Mouse (Mus musculus): ENCODE data around the gene Bco2. TPM values are rescaled to one million over a fixed set of nuclear protein-coding genes. Genes with fewer than 3 reads are reported as not detected.

Bco2 gene
- total and polyA plus RNA-seq, 2 experiments = 6.0 to 24.3 TPM

DNA sequence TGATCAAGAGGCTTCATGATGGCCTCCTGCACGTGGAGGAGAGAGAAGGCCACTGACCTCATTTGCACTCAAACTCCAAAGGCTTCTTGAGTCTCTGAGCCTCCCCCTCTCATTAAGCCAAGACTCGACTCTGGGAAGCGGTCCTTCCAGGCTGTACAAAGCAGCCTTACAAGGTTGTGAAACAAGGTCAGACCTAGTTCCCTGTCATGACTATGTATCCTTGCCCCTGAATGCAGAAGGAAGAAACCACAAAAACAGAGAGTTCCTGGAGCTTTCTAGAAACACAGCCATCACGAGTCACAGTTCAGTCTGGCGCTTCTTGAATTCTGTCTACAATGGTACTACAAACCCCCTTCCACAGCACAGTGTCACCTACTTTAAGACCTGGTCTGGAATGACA, 32.4 kb downstream of the Bco2 start:
- Histone ChIP-seq H3K79me2 (ENCODE audit: control insufficient read depth, insufficient read depth, low read length) (peaks cover 5% of the 10 kb centered on the region; the same call in 1 of the 2 replicates), H3K36me3 (ENCODE audit: control insufficient read depth, insufficient read depth, low read length) (peaks cover 18% of the 10 kb centered on the region), H3K27me3 (ENCODE audit: control insufficient read depth, insufficient read depth, low read length) (no peaks in the 10 kb centered on the region), H3K9ac (ENCODE audit: low read depth, low read length) (no peak overlapping the region), H3K4me3 (ENCODE audit: insufficient read depth, low read depth, low read length) (no peak overlapping the region), H3K27ac (replicated peaks; ENCODE audit: insufficient read depth, low read depth, low read length) (no peak overlapping the region), H3K4me1 (ENCODE audit: control insufficient read depth, insufficient read depth, low read length) (peaks cover 6% of the 10 kb centered on the region)
- WGBS = 82% methylated on average over 5 of the region's 5 CpGs
- no peak for DNase-seq (ENCODE audit: extremely low read depth, low read depth, low spot score)
- TF ChIP-seq CTCF (IDR thresholded peaks at IDR 0.05; ENCODE audit: low read depth, low read length) (no peak), POLR2A (IDR thresholded peaks at IDR 0.05; ENCODE audit: extremely low read depth, insufficient read depth, low read length) (no peak)

DNA sequence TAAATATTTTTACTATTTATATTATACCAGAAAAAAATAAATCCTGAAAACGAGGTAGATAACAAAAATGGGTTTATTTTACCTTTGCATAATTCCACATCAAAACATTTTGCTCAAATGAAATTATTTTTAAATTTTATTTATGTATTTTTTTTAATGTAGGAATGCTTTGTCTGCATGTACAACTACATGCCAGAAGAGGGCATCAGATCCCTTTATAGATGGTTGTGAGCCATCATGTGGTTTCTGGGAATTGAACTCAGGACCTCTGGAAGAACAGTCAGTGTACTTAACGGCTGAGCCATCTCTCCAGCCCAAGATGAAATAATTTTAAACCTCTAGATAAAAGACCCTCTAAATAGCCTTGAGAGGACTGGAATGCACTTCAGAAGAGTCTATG, 33.4 kb downstream of the Bco2 start:
- no peak for TF ChIP-seq CTCF (IDR thresholded peaks at IDR 0.05; ENCODE audit: low read depth, low read length)
- no peak for TF ChIP-seq POLR2A (IDR thresholded peaks at IDR 0.05; ENCODE audit: extremely low read depth, insufficient read depth, low read length)
- no peaks in the 10 kb centered on the region; the same call in 1 of the 2 replicates for H3K79me2 ChIP-seq (ENCODE audit: control insufficient read depth, insufficient read depth, low read length)
- no peak for DNase-seq (ENCODE audit: extremely low read depth, low read depth, low spot score)
- peaks cover 14% of the 10 kb centered on the region for H3K36me3 ChIP-seq (ENCODE audit: control insufficient read depth, insufficient read depth, low read length)
- no peaks in the 10 kb centered on the region for H3K4me1 ChIP-seq (ENCODE audit: control insufficient read depth, insufficient read depth, low read length)
- no peak overlapping the region for H3K27ac ChIP-seq (replicated peaks; ENCODE audit: insufficient read depth, low read depth, low read length)
- H3K9ac ChIP-seq (ENCODE audit: low read depth, low read length) = no peak overlapping the region
- WGBS = 35% methylated on average over 2 of the region's 2 CpGs
- H3K4me3 ChIP-seq (ENCODE audit: insufficient read depth, low read depth, low read length) = no peak overlapping the region
- no peaks in the 10 kb centered on the region for H3K27me3 ChIP-seq (ENCODE audit: control insufficient read depth, insufficient read depth, low read length)

DNA sequence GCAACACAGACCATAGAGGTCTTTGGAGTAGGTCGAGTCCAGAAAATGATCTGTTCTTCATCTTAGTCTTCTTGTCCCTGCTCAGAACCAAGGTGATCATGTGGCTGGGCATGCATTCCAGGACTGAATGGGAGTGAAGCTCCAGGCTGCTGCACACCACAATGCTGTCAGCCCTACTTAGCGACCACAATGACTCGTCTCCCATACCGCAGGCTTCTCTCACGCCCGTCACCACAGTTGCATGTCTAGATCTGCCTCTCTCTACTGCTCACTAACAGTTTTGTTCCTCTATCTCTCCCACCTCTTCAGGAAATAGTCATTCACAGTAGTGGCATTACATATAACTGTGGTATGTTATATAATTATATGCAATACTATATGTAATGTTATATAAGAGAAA, 34.2 kb downstream of the Bco2 start:
- H3K4me3 ChIP-seq (ENCODE audit: insufficient read depth, low read depth, low read length) = no peak overlapping the region
- H3K4me1 ChIP-seq (ENCODE audit: control insufficient read depth, insufficient read depth, low read length) = no peaks in the 10 kb centered on the region
- no peak for DNase-seq (ENCODE audit: extremely low read depth, low read depth, low spot score)
- H3K27me3 ChIP-seq (ENCODE audit: control insufficient read depth, insufficient read depth, low read length) = no peaks in the 10 kb centered on the region
- 88% methylated on average over 6 of the region's 6 CpGs for WGBS
- peaks cover 14% of the 10 kb centered on the region for H3K36me3 ChIP-seq (ENCODE audit: control insufficient read depth, insufficient read depth, low read length)
- no peak overlapping the region for H3K9ac ChIP-seq (ENCODE audit: low read depth, low read length)
- H3K27ac ChIP-seq (replicated peaks; ENCODE audit: insufficient read depth, low read depth, low read length) = no peak overlapping the region
- TF ChIP-seq POLR2A (IDR thresholded peaks at IDR 0.05; ENCODE audit: extremely low read depth, insufficient read depth, low read length) = no peak
- TF ChIP-seq CTCF (IDR thresholded peaks at IDR 0.05; ENCODE audit: low read depth, low read length) = no peak
- no peaks in the 10 kb centered on the region for H3K79me2 ChIP-seq (ENCODE audit: control insufficient read depth, insufficient read depth, low read length)

DNA sequence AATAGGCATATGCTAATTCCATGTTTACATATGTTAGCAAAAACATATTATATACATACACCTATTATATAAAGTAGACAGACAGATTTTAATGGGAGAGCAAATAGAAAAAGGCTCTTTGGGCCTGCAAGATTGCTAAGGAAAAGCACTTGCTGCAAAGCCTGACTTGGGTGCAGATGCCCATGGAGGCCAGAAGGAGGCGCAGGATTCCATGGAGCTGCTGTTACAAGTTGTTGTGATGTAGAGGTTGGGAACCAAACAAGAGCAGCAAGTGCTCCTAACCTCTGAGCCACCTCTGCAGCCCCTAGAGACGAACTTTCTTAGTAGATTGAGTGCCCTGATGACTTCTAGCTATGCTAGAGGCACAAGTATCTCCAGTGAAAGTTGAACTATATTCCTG, 36.2 kb downstream of the Bco2 start:
- Histone ChIP-seq H3K9ac (ENCODE audit: low read depth, low read length) (no peak overlapping the region), H3K27me3 (ENCODE audit: control insufficient read depth, insufficient read depth, low read length) (no peaks in the 10 kb centered on the region), H3K4me1 (ENCODE audit: control insufficient read depth, insufficient read depth, low read length) (no peaks in the 10 kb centered on the region), H3K4me3 (ENCODE audit: insufficient read depth, low read depth, low read length) (no peak overlapping the region), H3K27ac (replicated peaks; ENCODE audit: insufficient read depth, low read depth, low read length) (no peak overlapping the region), H3K36me3 (ENCODE audit: control insufficient read depth, insufficient read depth, low read length) (peaks cover 7% of the 10 kb centered on the region), H3K79me2 (ENCODE audit: control insufficient read depth, insufficient read depth, low read length) (no peaks in the 10 kb centered on the region)
- peak; percentile 48 for DNase-seq (ENCODE audit: extremely low read depth, low read depth, low spot score)
- TF ChIP-seq POLR2A (IDR thresholded peaks at IDR 0.05; ENCODE audit: extremely low read depth, insufficient read depth, low read length) (no peak), CTCF (IDR thresholded peaks at IDR 0.05; ENCODE audit: low read depth, low read length) (peak; percentile 82)
- WGBS = 52% methylated on average over 2 of the region's 2 CpGs

DNA sequence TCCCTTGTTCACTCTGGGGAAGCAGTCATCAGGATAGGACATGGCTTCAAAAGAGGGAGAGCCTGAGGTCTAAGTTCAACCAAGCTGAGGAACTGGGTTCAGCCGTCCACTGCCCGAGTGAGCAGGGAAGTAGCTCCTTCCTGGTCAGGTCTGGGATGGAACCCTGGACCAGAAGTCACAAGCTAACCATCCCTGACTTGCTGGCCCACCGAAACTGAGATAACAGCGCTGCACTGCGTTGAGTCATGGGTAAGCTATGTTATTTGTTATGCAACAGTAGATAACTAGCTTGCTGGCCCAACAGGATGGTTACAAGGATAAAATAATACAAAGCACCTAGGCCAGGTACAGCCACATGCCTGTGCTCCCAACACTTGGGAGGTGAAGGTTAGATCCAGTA, 39.5 kb downstream of the Bco2 start:
- WGBS = 55% methylated on average over 5 of the region's 5 CpGs
- H3K27ac ChIP-seq (replicated peaks; ENCODE audit: insufficient read depth, low read depth, low read length) = no peak overlapping the region
- H3K4me1 ChIP-seq (ENCODE audit: control insufficient read depth, insufficient read depth, low read length) = no peaks in the 10 kb centered on the region
- no peaks in the 10 kb centered on the region for H3K79me2 ChIP-seq (ENCODE audit: control insufficient read depth, insufficient read depth, low read length)
- no peak for DNase-seq (ENCODE audit: extremely low read depth, low read depth, low spot score)
- no peaks in the 10 kb centered on the region for H3K27me3 ChIP-seq (ENCODE audit: control insufficient read depth, insufficient read depth, low read length)
- no peaks in the 10 kb centered on the region for H3K36me3 ChIP-seq (ENCODE audit: control insufficient read depth, insufficient read depth, low read length)
- TF ChIP-seq CTCF (IDR thresholded peaks at IDR 0.05; ENCODE audit: low read depth, low read length) (no peak), POLR2A (IDR thresholded peaks at IDR 0.05; ENCODE audit: extremely low read depth, insufficient read depth, low read length) (no peak)
- H3K9ac ChIP-seq (ENCODE audit: low read depth, low read length) = no peak overlapping the region
- H3K4me3 ChIP-seq (ENCODE audit: insufficient read depth, low read depth, low read length) = no peak overlapping the region

DNA sequence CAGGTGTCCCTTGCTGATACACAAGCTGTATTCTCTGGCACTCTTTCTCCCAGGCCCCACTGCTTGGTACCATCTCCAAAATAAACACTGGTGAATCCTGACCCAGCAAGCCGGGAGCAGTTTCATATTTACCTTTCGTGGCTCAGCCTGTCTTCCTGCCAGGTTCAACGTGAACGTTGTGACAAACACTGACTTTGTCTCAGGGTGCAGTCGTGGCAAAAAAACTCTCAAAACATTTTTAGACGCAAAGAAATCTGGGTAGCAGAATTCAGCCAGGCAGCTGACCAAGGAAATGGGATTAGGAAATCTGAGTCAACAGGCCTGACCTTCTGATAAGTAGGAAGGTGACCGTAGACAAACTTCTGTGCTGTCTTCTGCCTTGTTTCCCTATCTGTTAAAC, 47.4 kb downstream of the Bco2 start:
- peaks cover 15% of the 10 kb centered on the region for H3K4me1 ChIP-seq (ENCODE audit: control insufficient read depth, insufficient read depth, low read length)
- H3K4me3 ChIP-seq (ENCODE audit: insufficient read depth, low read depth, low read length) = peak overlapping the region; percentile 19; the same call in 1 of the 2 replicates
- 0 out of 2 replicates have a peak overlapping the region, but pooled peaks have one; percentile 21 for H3K9ac ChIP-seq (ENCODE audit: low read depth, low read length)
- H3K27ac ChIP-seq (replicated peaks; ENCODE audit: insufficient read depth, low read depth, low read length) = peak overlapping the region; percentile 88
- DNase-seq (ENCODE audit: extremely low read depth, low read depth, low spot score) = peak; percentile 99
- no peaks in the 10 kb centered on the region for H3K27me3 ChIP-seq (ENCODE audit: control insufficient read depth, insufficient read depth, low read length)
- no peaks in the 10 kb centered on the region for H3K79me2 ChIP-seq (ENCODE audit: control insufficient read depth, insufficient read depth, low read length)
- WGBS = 11% methylated on average over 7 of the region's 7 CpGs
- H3K36me3 ChIP-seq (ENCODE audit: control insufficient read depth, insufficient read depth, low read length) = no peaks in the 10 kb centered on the region
- TF ChIP-seq CTCF (IDR thresholded peaks at IDR 0.05; ENCODE audit: low read depth, low read length) = no peak
- TF ChIP-seq POLR2A (IDR thresholded peaks at IDR 0.05; ENCODE audit: extremely low read depth, insufficient read depth, low read length) = no peak

Data from liver, adult 2 months (tissue).